Mouse (Mus musculus) heart, embryonic 15.5 days (tissue): ENCODE results near the gene A830018L16Rik. TPM values are rescaled to one million over a fixed set of nuclear protein-coding genes. Genes with fewer than 3 reads are reported as not detected.

Experiments
- ATAC-seq: fragments of 200-750 bp; cut with Nextera tagmentation; replicated peaks from 2 replicates; pipeline ENCODE4 v1.8.0; 2017; ENCODE audit warnings: low read depth, moderate TSS enrichment; ENCODE audit not compliant: insufficient number of reproducible peaks, insufficient read depth, low FRiP score
- H3K27ac ChIP-seq: fragments of 300-500 bp; sonication (generic); 2 replicates; pipeline ENCODE4 v1.5.1; 2015; ENCODE audit warnings: mild to moderate bottlenecking, inconsistent platforms
- H3K27me3 ChIP-seq: fragments of 300-500 bp; sonication (generic); 2 replicates; pipeline ENCODE4 v1.6.1; 2015; ENCODE audit warnings: inconsistent platforms
- H3K36me3 ChIP-seq: fragments of 300-500 bp; sonication (generic); 2 replicates; pipeline ENCODE4 v1.6.1; 2015; ENCODE audit warnings: mild to moderate bottlenecking, inconsistent platforms
- H3K4me1 ChIP-seq: fragments of 300-500 bp; sonication (generic); replicated peaks from 2 replicates; pipeline ENCODE4 v1.6.1; 2015; ENCODE audit warnings: inconsistent platforms
- H3K4me2 ChIP-seq: fragments of 300-500 bp; sonication (generic); 2 replicates; pipeline ENCODE4 v1.6.1; 2015; ENCODE audit warnings: inconsistent platforms, mild to moderate bottlenecking, moderate library complexity
- H3K4me3 ChIP-seq: fragments of 300-500 bp; sonication (generic); 2 replicates; pipeline ENCODE4 v1.5.1; 2015; ENCODE audit warnings: mild to moderate bottlenecking, inconsistent platforms
- H3K9ac ChIP-seq: fragments of 300-500 bp; sonication (generic); 2 replicates; pipeline ENCODE4 v1.6.1; 2015; ENCODE audit warnings: mild to moderate bottlenecking, inconsistent platforms
- H3K9me3 ChIP-seq: fragments of 300-500 bp; sonication (generic); replicated peaks from 2 replicates; pipeline ENCODE4 v1.6.1; 2016; ENCODE audit warnings: inconsistent platforms
- WGBS: fragments of 180-500 bp; shearing (Covaris S2); methylation state at CpG from one replicate; pipeline ENCODE4 v1.1.7; 2015; ENCODE audit warnings: mixed read lengths; 5-methylcytosine and 5-hydroxymethylcytosine counted together
- polyA plus RNA-seq: library from polyadenylated mRNA; unstranded; fragments of >200 nt; fragmentation: Nextera tagmentation; extraction: Ambion mirVana; gene quantifications from 2 replicates; pipeline ENCODE4 v1.2.1, GENCODE M21; 2015

Gene A830018L16Rik
- 0.29 and 1.1 TPM in 2 replicates for polyA plus RNA-seq

- Histone ChIP-seq H3K27ac (no peak within 1 kb of the TSS), H3K36me3 (no peaks in the 10 kb centered on the region), H3K9ac (peak within 1 kb of the TSS; percentile 40), H3K27me3 (peaks cover 23% of the 10 kb centered on the region), H3K4me3 (peak within 1 kb of the TSS; percentile 56), H3K4me2 (peak within 1 kb of the TSS; percentile 91), H3K4me1 (0 out of 2 replicates have a peak, but pooled peaks cover 4% of the 10 kb centered on the region), H3K9me3 (no peaks in the 10 kb centered on the region)
- under 1% methylated on average over 50 of the region's 50 CpGs for WGBS
- ATAC-seq = peak; percentile 93
Observed at GRCm38 (mm10) chr1:11413894-11414556, at the start of gene A830018L16Rik. Gene A830018L16Rik, plus strand, starts transcription at chr1:11414105.

GRCm38 (mm10) chr1:11385846-11386245, 28.1 kb upstream of the A830018L16Rik start:
- Histone ChIP-seq H3K4me3 (no peak overlapping the region), H3K9me3 (no peaks in the 10 kb centered on the region), H3K4me2 (no peak overlapping the region), H3K9ac (no peak overlapping the region), H3K27me3 (no peaks in the 10 kb centered on the region), H3K36me3 (no peaks in the 10 kb centered on the region), H3K27ac (no peak overlapping the region), H3K4me1 (no peaks in the 10 kb centered on the region)
- 53% methylated on average over 3 of the region's 3 CpGs for WGBS
- ATAC-seq = no peak

GRCm38 (mm10) chr1:11395408-11395807, 18.5 kb upstream of the A830018L16Rik start:
- Histone ChIP-seq H3K4me2 (no peak overlapping the region), H3K9ac (no peak overlapping the region), H3K9me3 (no peaks in the 10 kb centered on the region), H3K27me3 (no peaks in the 10 kb centered on the region), H3K36me3 (no peaks in the 10 kb centered on the region), H3K27ac (no peak overlapping the region), H3K4me3 (no peak overlapping the region), H3K4me1 (no peaks in the 10 kb centered on the region)
- no peak for ATAC-seq
- WGBS = 58% methylated on average over 4 of the region's 4 CpGs

- Histone ChIP-seq H3K4me2 (no peak overlapping the region), H3K36me3 (no peaks in the 10 kb centered on the region), H3K9ac (no peak overlapping the region), H3K9me3 (no peaks in the 10 kb centered on the region), H3K27ac (no peak overlapping the region), H3K4me1 (no peaks in the 10 kb centered on the region), H3K4me3 (no peak overlapping the region), H3K27me3 (no peaks in the 10 kb centered on the region)
- no peak for ATAC-seq
- 90% methylated on average over 2 of the region's 2 CpGs for WGBS
Observed at GRCm38 (mm10) chr1:11395996-11396736, 17.7 kb upstream of the A830018L16Rik start.

- H3K9ac ChIP-seq = no peak overlapping the region
- no peak overlapping the region for H3K4me2 ChIP-seq
- 23% methylated on average over 2 of the region's 2 CpGs for WGBS
- H3K4me1 ChIP-seq = no peaks in the 10 kb centered on the region
- no peak overlapping the region for H3K4me3 ChIP-seq
- no peak for ATAC-seq
- no peak overlapping the region for H3K27ac ChIP-seq
- H3K9me3 ChIP-seq = no peaks in the 10 kb centered on the region
- no peaks in the 10 kb centered on the region for H3K27me3 ChIP-seq
- no peaks in the 10 kb centered on the region for H3K36me3 ChIP-seq
Observed at GRCm38 (mm10) chr1:11401159-11401558, 12.7 kb upstream of the A830018L16Rik start.

- H3K4me3 ChIP-seq = no peak overlapping the region
- no peak overlapping the region for H3K27ac ChIP-seq
- H3K9ac ChIP-seq = no peak overlapping the region
- ATAC-seq = no peak
- no peaks in the 10 kb centered on the region for H3K9me3 ChIP-seq
- no peaks in the 10 kb centered on the region for H3K27me3 ChIP-seq
- H3K36me3 ChIP-seq = no peaks in the 10 kb centered on the region
- H3K4me1 ChIP-seq = no peaks in the 10 kb centered on the region
- H3K4me2 ChIP-seq = no peak overlapping the region
Observed at GRCm38 (mm10) chr1:11405527-11405926, 8.4 kb upstream of the A830018L16Rik start.

- Histone ChIP-seq H3K9me3 (no peaks in the 10 kb centered on the region), H3K36me3 (no peaks in the 10 kb centered on the region), H3K27ac (no peak overlapping the region), H3K4me3 (no peak overlapping the region), H3K4me2 (no peak overlapping the region), H3K4me1 (no peaks in the 10 kb centered on the region), H3K27me3 (no peaks in the 10 kb centered on the region), H3K9ac (no peak overlapping the region)
- no peak for ATAC-seq
- WGBS = 77% methylated on average over 3 of the region's 3 CpGs
Observed at GRCm38 (mm10) chr1:11406026-11406425, 7.9 kb upstream of the A830018L16Rik start.

GRCm38 (mm10) chr1:11414560-11414959, 655 bp downstream of the A830018L16Rik start:
- H3K36me3 ChIP-seq = no peaks in the 10 kb centered on the region
- H3K27me3 ChIP-seq = peaks cover 23% of the 10 kb centered on the region
- 0 out of 2 replicates have a peak, but pooled peaks cover 4% of the 10 kb centered on the region for H3K4me1 ChIP-seq
- peak overlapping the region; percentile 40; the same call in 1 of the 2 replicates for H3K9ac ChIP-seq
- no peaks in the 10 kb centered on the region for H3K9me3 ChIP-seq
- peak overlapping the region; percentile 56 for H3K4me3 ChIP-seq
- 4% methylated on average over 9 of the region's 9 CpGs for WGBS
- H3K27ac ChIP-seq = no peak overlapping the region
- ATAC-seq = no peak
- H3K4me2 ChIP-seq = peak overlapping the region; percentile 91

- 80% methylated on average over 1 of the region's 1 CpGs for WGBS
- no peaks in the 10 kb centered on the region for H3K4me1 ChIP-seq
- H3K9me3 ChIP-seq = no peaks in the 10 kb centered on the region
- H3K36me3 ChIP-seq = no peaks in the 10 kb centered on the region
- H3K27ac ChIP-seq = no peak overlapping the region
- no peak overlapping the region for H3K9ac ChIP-seq
- H3K4me3 ChIP-seq = no peak overlapping the region
- no peak overlapping the region for H3K4me2 ChIP-seq
- ATAC-seq = no peak
- no peaks in the 10 kb centered on the region for H3K27me3 ChIP-seq
Observed at GRCm38 (mm10) chr1:11427310-11427709, 13.4 kb downstream of the A830018L16Rik start.

GRCm38 (mm10) chr1:11458353-11458752, 44.4 kb downstream of the A830018L16Rik start:
- 28% methylated on average over 1 of the region's 1 CpGs for WGBS
- Histone ChIP-seq H3K36me3 (no peaks in the 10 kb centered on the region), H3K4me3 (no peak overlapping the region), H3K9ac (no peak overlapping the region), H3K27ac (no peak overlapping the region), H3K4me2 (no peak overlapping the region), H3K9me3 (no peaks in the 10 kb centered on the region), H3K4me1 (no peaks in the 10 kb centered on the region), H3K27me3 (no peaks in the 10 kb centered on the region)
- ATAC-seq = no peak; the same call in 1 of the 2 replicates

- Histone ChIP-seq H3K4me3 (no peak overlapping the region), H3K9me3 (no peaks in the 10 kb centered on the region), H3K36me3 (no peaks in the 10 kb centered on the region), H3K4me2 (no peak overlapping the region), H3K9ac (no peak overlapping the region), H3K27ac (no peak overlapping the region), H3K4me1 (no peaks in the 10 kb centered on the region), H3K27me3 (no peaks in the 10 kb centered on the region)
- 39% methylated on average over 1 of the region's 1 CpGs for WGBS
- no peak for ATAC-seq
Observed at GRCm38 (mm10) chr1:11466325-11466724, 52.4 kb downstream of the A830018L16Rik start.
